Mouse (Mus musculus): Measurements from ENCODE around the gene Slc9a3. TPM values are rescaled to one million over a fixed set of nuclear protein-coding genes. Genes with fewer than 3 reads are reported as not detected.

Slc9a3 gene
- total and polyA plus RNA-seq, 2 experiments from 2014 or later = 0.67 TPM; not detected in 1

DNA sequence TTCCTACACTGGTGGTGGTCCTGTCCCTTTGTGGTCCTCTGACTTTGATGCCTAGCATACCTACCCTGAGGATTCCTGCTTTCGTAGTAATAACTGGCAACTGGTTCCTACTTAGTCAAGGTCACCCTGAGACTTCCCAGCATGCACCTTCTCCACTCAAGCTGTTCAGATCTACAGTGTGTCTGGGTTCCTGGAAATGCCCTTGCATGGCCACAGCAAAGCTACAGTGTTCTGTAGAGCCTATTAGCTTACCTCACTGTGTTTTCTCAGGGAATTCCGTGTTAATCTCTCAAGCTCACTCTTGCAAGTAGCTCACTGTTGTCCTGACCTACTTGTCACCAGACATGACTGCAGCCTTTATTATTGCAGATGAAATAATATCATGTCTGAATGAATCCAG is 13.8 kb upstream of the Slc9a3 start:
- no peak overlapping the region for H3K4me2 ChIP-seq (ENCODE audit: low read depth, low read length)
- WGBS = 52% methylated on average over 2 of the region's 2 CpGs
- H3K4me3 ChIP-seq (ENCODE audit: low read depth, low read length) = no peak overlapping the region
- DNase-seq (ENCODE audit: low spot score) (peak; percentile 63), ATAC-seq (ENCODE audit: insufficient read depth, low read depth) (peak; percentile 90)
- H3K9ac ChIP-seq (replicated peaks; ENCODE audit: low read depth, low read length) = no peak overlapping the region
- H3K27me3 ChIP-seq (ENCODE audit: control insufficient read depth, insufficient read depth, low read length) = no peaks in the 10 kb centered on the region
- H3K36me3 ChIP-seq (replicated peaks; ENCODE audit: control insufficient read depth, insufficient read depth, low read length) = no peaks in the 10 kb centered on the region
- H3K4me1 ChIP-seq (ENCODE audit: control insufficient read depth, insufficient read depth) = peaks cover 12% of the 10 kb centered on the region; the same call in 1 of the 2 replicates
- TF ChIP-seq CTCF (IDR thresholded peaks at IDR 0.05; ENCODE audit: low read depth) (no peak), EP300 (IDR thresholded peaks at IDR 0.05; ENCODE audit: low read depth) (no peak)
- no peaks in the 10 kb centered on the region for H3K9me3 ChIP-seq (replicated peaks; ENCODE audit: control insufficient read depth, low read length)
- peak overlapping the region; percentile 48 for H3K27ac ChIP-seq (ENCODE audit: low read depth)

DNA sequence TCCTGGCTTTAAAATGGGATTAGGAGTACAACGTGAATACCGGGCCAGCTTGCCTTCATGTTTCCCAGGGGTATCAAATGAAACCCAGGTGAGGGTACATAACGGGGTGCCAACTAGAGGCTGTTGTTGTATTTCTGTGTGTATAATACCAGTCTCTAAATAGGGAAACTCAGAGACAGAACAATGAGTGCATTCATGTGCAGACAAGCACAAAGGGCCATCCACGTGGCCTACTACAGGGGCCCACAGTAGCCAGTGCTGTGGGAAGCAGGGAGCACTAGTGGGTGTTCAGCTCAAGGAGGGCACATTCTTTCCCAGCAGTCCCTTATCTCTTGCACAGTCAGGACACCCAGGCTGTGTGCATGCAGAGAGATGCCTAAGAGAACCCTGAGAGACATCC is 8.7 kb upstream of the Slc9a3 start:
- 74% methylated on average over 4 of the region's 4 CpGs for WGBS
- H3K36me3 ChIP-seq (replicated peaks; ENCODE audit: control insufficient read depth, insufficient read depth, low read length) = no peaks in the 10 kb centered on the region
- no peaks in the 10 kb centered on the region for H3K27me3 ChIP-seq (ENCODE audit: control insufficient read depth, insufficient read depth, low read length)
- H3K9me3 ChIP-seq (replicated peaks; ENCODE audit: control insufficient read depth, low read length) = no peaks in the 10 kb centered on the region
- DNase-seq (ENCODE audit: low spot score) (no peak), ATAC-seq (ENCODE audit: insufficient read depth, low read depth) (no peak)
- no peak overlapping the region for H3K4me3 ChIP-seq (ENCODE audit: low read depth, low read length)
- H3K4me1 ChIP-seq (ENCODE audit: control insufficient read depth, insufficient read depth) = peaks cover 34% of the 10 kb centered on the region
- TF ChIP-seq CTCF (IDR thresholded peaks at IDR 0.05; ENCODE audit: low read depth) (no peak), EP300 (IDR thresholded peaks at IDR 0.05; ENCODE audit: low read depth) (no peak)
- no peak overlapping the region for H3K9ac ChIP-seq (replicated peaks; ENCODE audit: low read depth, low read length)
- H3K27ac ChIP-seq (ENCODE audit: low read depth) = no peak overlapping the region
- H3K4me2 ChIP-seq (ENCODE audit: low read depth, low read length) = no peak overlapping the region

DNA sequence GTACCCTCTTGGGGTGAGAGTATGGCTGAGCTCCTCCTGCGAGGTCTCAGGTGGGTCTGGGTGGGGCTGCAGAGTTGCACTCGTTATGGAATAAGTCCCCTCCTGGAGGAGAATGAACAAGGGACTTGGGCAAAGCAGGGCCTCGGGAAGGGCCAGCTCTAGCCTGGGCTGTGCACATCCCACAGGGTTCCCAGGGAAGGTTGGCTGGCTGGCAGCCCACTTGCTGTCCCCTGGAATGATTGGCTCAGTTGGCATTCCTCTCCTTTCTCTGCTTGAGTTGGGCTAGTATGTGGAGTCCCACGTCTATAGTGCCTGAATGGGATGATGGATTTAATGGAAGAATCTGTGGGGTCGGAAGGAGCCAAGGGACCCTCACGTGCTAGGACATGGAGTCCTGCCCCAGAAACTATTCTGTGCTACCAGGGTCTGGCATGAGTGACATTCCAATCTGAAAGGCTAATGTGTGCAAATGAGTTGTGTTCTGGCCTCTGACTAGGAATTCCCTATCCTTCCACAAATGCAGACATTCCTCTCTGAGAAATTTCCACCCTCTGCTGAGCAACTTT is 7.5 kb upstream of the Slc9a3 start:
- 46% methylated on average over 6 of the region's 6 CpGs for WGBS
- Histone ChIP-seq H3K27ac (ENCODE audit: low read depth) (no peak overlapping the region), H3K9me3 (replicated peaks; ENCODE audit: control insufficient read depth, low read length) (no peaks in the 10 kb centered on the region), H3K4me3 (ENCODE audit: low read depth, low read length) (no peak overlapping the region), H3K27me3 (ENCODE audit: control insufficient read depth, insufficient read depth, low read length) (no peaks in the 10 kb centered on the region), H3K9ac (replicated peaks; ENCODE audit: low read depth, low read length) (no peak overlapping the region), H3K4me1 (ENCODE audit: control insufficient read depth, insufficient read depth) (peaks cover 34% of the 10 kb centered on the region), H3K4me2 (ENCODE audit: low read depth, low read length) (no peak overlapping the region), H3K36me3 (replicated peaks; ENCODE audit: control insufficient read depth, insufficient read depth, low read length) (no peaks in the 10 kb centered on the region)
- no peak for TF ChIP-seq CTCF (IDR thresholded peaks at IDR 0.05; ENCODE audit: low read depth)
- TF ChIP-seq EP300 (IDR thresholded peaks at IDR 0.05; ENCODE audit: low read depth) = no peak
- peak; percentile 63; the same call in 1 of the 2 replicates for ATAC-seq (ENCODE audit: insufficient read depth, low read depth)
- no peak for DNase-seq (ENCODE audit: low spot score)

DNA sequence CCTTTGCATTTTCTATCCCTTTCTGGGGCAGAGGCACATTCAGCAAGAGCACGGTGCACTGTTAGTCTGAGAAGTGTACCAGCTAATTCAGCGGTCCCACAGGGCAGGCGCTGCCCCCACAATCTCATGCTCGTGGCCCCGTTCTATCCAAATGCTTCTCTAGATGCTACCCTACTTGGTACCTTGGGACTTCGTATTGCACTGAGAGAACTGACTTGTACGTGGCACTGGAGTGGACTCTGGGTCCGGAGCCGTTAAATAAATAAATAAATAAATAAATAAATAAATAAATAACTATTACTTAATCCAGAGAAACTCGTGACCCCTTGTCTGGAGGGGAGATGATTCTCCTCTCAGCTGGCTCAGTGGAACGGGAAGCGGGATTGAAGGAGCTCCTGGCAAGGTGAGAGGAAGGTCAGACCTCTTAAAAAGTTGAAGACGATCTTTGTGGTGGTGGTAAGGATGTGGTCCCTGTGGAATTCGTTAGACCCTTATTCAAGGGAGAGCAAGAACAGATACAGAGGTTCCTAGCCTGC is 606 bp downstream of the Slc9a3 start:
- no peak for TF ChIP-seq EP300 (IDR thresholded peaks at IDR 0.05; ENCODE audit: low read depth)
- no peak for TF ChIP-seq CTCF (IDR thresholded peaks at IDR 0.05; ENCODE audit: low read depth)
- H3K4me1 ChIP-seq (ENCODE audit: control insufficient read depth, insufficient read depth) = 0 out of 2 replicates have a peak, but pooled peaks cover 5% of the 10 kb centered on the region
- ATAC-seq (ENCODE audit: insufficient read depth, low read depth) (no peak), DNase-seq (ENCODE audit: low spot score) (no peak)
- H3K9me3 ChIP-seq (replicated peaks; ENCODE audit: control insufficient read depth, low read length) = no peaks in the 10 kb centered on the region
- no peak overlapping the region for H3K9ac ChIP-seq (replicated peaks; ENCODE audit: low read depth, low read length)
- H3K27ac ChIP-seq (ENCODE audit: low read depth) = no peak overlapping the region
- H3K27me3 ChIP-seq (ENCODE audit: control insufficient read depth, insufficient read depth, low read length) = peaks cover 22% of the 10 kb centered on the region
- no peak overlapping the region for H3K4me3 ChIP-seq (ENCODE audit: low read depth, low read length)
- H3K4me2 ChIP-seq (ENCODE audit: low read depth, low read length) = no peak overlapping the region
- WGBS = 53% methylated on average over 14 of the region's 14 CpGs
- no peaks in the 10 kb centered on the region for H3K36me3 ChIP-seq (replicated peaks; ENCODE audit: control insufficient read depth, insufficient read depth, low read length)

DNA sequence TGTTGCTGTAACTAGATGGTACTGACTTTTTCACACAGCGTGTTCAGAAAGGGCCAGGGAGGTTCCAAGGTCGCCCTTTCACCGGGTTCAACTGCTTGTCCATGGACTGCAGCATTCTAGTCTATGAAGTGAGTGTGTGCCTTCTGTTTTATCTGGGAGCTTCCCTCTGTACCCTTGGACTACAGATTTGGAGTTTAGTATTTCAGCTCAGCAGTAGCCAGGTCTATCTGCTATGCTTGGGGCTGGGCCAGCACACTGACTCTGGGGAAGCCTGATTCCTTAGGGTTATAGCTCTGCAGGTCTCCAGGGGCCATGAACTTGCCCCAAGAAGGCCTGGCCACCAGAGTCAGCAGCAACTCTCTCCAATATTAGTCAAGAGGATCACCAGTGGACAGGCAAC is 1.4 kb downstream of the Slc9a3 start:
- no peaks in the 10 kb centered on the region for H3K9me3 ChIP-seq (replicated peaks; ENCODE audit: control insufficient read depth, low read length)
- H3K27me3 ChIP-seq (ENCODE audit: control insufficient read depth, insufficient read depth, low read length) = peaks cover 22% of the 10 kb centered on the region
- no peak for DNase-seq (ENCODE audit: low spot score)
- WGBS = 65% methylated on average over 3 of the region's 3 CpGs
- TF ChIP-seq CTCF (IDR thresholded peaks at IDR 0.05; ENCODE audit: low read depth) = no peak
- no peak overlapping the region for H3K27ac ChIP-seq (ENCODE audit: low read depth)
- H3K9ac ChIP-seq (replicated peaks; ENCODE audit: low read depth, low read length) = no peak overlapping the region
- H3K36me3 ChIP-seq (replicated peaks; ENCODE audit: control insufficient read depth, insufficient read depth, low read length) = no peaks in the 10 kb centered on the region
- H3K4me3 ChIP-seq (ENCODE audit: low read depth, low read length) = no peak overlapping the region
- H3K4me2 ChIP-seq (ENCODE audit: low read depth, low read length) = no peak overlapping the region
- no peak for ATAC-seq (ENCODE audit: insufficient read depth, low read depth)
- H3K4me1 ChIP-seq (ENCODE audit: control insufficient read depth, insufficient read depth) = 0 out of 2 replicates have a peak, but pooled peaks cover 5% of the 10 kb centered on the region

DNA sequence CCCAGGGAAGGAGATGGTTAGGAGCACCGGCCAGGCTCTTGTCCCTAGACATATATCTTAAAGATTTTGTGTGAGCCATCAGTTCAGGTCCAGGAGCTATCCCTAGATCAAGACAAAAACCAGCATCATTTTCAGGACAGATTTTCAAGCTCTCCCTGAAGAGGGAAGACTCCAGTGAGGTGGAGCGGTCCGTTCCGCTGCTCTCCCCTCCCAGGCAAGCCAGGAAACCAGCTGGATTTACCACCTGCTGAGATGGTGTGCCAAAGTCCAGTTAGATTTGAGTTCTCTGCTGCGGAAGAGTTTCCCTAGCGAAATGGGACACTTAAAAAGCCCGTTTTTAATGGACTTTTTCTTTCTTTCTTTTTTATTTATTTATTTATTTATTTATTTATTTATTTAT is 6.3 kb downstream of the Slc9a3 start:
- no peaks in the 10 kb centered on the region for H3K4me1 ChIP-seq (ENCODE audit: control insufficient read depth, insufficient read depth)
- peaks cover 5% of the 10 kb centered on the region; the same call in 1 of the 2 replicates for H3K27me3 ChIP-seq (ENCODE audit: control insufficient read depth, insufficient read depth, low read length)
- no peak overlapping the region for H3K27ac ChIP-seq (ENCODE audit: low read depth)
- H3K36me3 ChIP-seq (replicated peaks; ENCODE audit: control insufficient read depth, insufficient read depth, low read length) = no peaks in the 10 kb centered on the region
- TF ChIP-seq EP300 (IDR thresholded peaks at IDR 0.05; ENCODE audit: low read depth) (no peak), CTCF (IDR thresholded peaks at IDR 0.05; ENCODE audit: low read depth) (no peak)
- no peak overlapping the region for H3K4me2 ChIP-seq (ENCODE audit: low read depth, low read length)
- H3K9ac ChIP-seq (replicated peaks; ENCODE audit: low read depth, low read length) = no peak overlapping the region
- WGBS = 78% methylated on average over 7 of the region's 7 CpGs
- H3K4me3 ChIP-seq (ENCODE audit: low read depth, low read length) = no peak overlapping the region
- no peak for ATAC-seq (ENCODE audit: insufficient read depth, low read depth)
- no peak for DNase-seq (ENCODE audit: low spot score)
- H3K9me3 ChIP-seq (replicated peaks; ENCODE audit: control insufficient read depth, low read length) = no peaks in the 10 kb centered on the region

Measured in heart, postnatal 0 days (tissue).